Mouse (Mus musculus) forebrain, embryonic 10.5 days (tissue): ENCODE data around the gene Ppp1r13b. TPM values are rescaled to one million over a fixed set of nuclear protein-coding genes. Genes with fewer than 3 reads are reported as not detected.

Experiments used
- DNase-seq: peaks from one replicate; pipeline ENCODE4 v3.0.0-alpha.2; 2017; ENCODE audit warnings: low spot score; ENCODE audit errors: extremely low spot score
- H3K27ac ChIP-seq: fragments of 300-500 bp; sonication (generic); 2 replicates; pipeline ENCODE4 v1.5.1; 2016; ENCODE audit warnings: mild to moderate bottlenecking
- H3K27me3 ChIP-seq: fragments of 300-500 bp; sonication (generic); 2 replicates; pipeline ENCODE4 v1.6.1; 2016; ENCODE audit warnings: mild to moderate bottlenecking; ENCODE audit not compliant: poor library complexity, severe bottlenecking
- H3K36me3 ChIP-seq: fragments of 300-500 bp; sonication (generic); replicated peaks from 2 replicates; pipeline ENCODE4 v1.6.1; 2016; ENCODE audit warnings: mild to moderate bottlenecking, moderate library complexity
- H3K4me1 ChIP-seq: fragments of 300-500 bp; sonication (generic); 2 replicates; pipeline ENCODE4 v1.6.1; 2016
- H3K4me3 ChIP-seq: fragments of 300-500 bp; sonication (generic); 2 replicates; pipeline ENCODE4 v1.5.1; 2016; ENCODE audit warnings: mild to moderate bottlenecking, moderate library complexity
- H3K9me3 ChIP-seq: fragments of 300-500 bp; sonication (generic); 2 replicates; pipeline ENCODE4 v1.6.1; 2016; ENCODE audit warnings: mild to moderate bottlenecking, moderate library complexity
- WGBS: fragments of 180-500 bp; shearing (Covaris S2); methylation state at CpG from one replicate; pipeline ENCODE4 v1.1.7; 2016; 5-methylcytosine and 5-hydroxymethylcytosine counted together
- polyA plus RNA-seq: library from polyadenylated mRNA; unstranded; fragments of >200 nt; fragmentation: Nextera tagmentation; extraction: Ambion mirVana; gene quantifications from 2 replicates; pipeline ENCODE4 v1.2.1, GENCODE M21; 2016

Gene Ppp1r13b
- polyA plus RNA-seq, 1 experiment from 2014 or later: 3.1 TPM

DNA sequence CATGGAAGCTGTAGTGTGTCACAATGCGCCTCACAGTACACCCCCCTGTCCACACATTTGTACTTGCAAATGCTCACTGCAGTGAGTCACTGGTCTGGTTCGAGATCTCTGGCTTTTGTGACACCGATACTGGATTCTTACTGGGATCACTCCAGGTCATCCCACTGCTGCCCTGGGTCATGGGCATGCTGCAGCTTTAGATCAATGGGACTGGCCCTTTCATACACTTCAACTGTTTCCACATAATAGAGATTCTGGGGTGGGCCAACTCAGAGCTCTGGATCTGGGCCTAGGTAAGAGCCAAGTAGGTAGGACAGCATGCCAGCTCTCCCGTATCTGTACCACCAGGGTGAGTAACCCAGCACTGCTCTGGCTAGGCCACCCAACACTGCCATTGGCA is 16.1 kb downstream of the Ppp1r13b start:
- H3K36me3 ChIP-seq: no peaks in the 10 kb centered on the region
- H3K27ac ChIP-seq: no peak overlapping the region
- 85% methylated on average over 4 of the region's 4 CpGs for WGBS

DNA sequence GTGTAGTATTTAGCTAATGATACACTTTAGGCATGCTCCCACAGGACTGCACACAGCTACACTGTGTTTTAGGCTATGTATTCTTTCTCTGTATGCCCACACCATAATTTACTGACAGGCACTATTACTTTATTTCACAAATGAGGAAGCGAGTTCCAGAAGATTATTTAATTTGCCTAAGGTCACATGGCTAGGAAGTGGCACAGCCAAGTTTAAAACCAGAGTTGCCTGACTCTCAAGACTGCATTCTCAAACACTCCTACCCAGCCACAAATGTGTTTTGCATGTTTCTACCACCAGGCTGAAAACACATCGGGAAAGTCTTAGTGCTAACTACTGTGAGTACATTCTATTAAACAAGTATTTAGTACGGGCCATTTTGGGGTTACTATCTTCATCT is 18.7 kb downstream of the Ppp1r13b start:
- no peak overlapping the region for H3K27ac ChIP-seq
- no peaks in the 10 kb centered on the region for H3K27me3 ChIP-seq
- H3K36me3 ChIP-seq: no peaks in the 10 kb centered on the region
- H3K4me3 ChIP-seq: no peak overlapping the region
- DNase-seq: no peak
- 93% methylated on average over 3 of the region's 3 CpGs for WGBS
- no peaks in the 10 kb centered on the region for H3K9me3 ChIP-seq
- H3K4me1 ChIP-seq: no peaks in the 10 kb centered on the region

More for the DNA sequence above, 16.1 kb downstream of the Ppp1r13b start:
- no peaks in the 10 kb centered on the region for H3K9me3 ChIP-seq
- H3K4me1 ChIP-seq: no peaks in the 10 kb centered on the region; the same call in 1 of the 2 replicates
- no peak overlapping the region for H3K4me3 ChIP-seq
- no peak for DNase-seq
- no peaks in the 10 kb centered on the region for H3K27me3 ChIP-seq

DNA sequence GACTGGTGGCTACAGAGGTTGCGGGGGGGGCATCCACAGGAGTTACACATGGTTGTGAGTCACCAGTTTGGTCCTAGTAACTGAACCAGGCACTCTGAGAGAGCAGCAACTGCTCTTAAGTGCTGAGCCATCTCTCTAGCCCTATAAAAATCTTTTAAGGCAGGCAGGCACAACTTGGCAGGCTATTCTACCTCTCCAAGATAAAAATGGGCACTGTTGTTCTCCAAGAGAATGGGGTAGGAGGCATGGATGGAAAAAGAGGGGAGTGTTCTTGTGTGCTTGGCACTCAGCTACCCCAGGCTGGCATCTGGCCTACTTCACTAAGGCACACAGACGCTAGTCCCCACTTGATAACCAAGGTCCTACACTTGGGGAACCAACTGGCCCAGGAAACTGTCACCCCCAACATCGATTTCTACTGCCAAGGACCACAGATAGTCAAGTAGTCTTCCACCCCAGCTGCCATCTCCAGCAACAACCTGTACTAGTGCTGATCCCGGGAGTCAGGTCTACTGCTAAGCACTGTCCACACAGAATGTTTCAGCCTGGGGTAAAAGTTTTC is 19.5 kb downstream of the Ppp1r13b start:
- no peak for DNase-seq
- Histone ChIP-seq H3K27me3 (no peaks in the 10 kb centered on the region), H3K9me3 (no peaks in the 10 kb centered on the region), H3K4me1 (no peaks in the 10 kb centered on the region), H3K27ac (no peak overlapping the region), H3K36me3 (no peaks in the 10 kb centered on the region), H3K4me3 (no peak overlapping the region)
- WGBS: 87% methylated on average over 4 of the region's 4 CpGs

DNA sequence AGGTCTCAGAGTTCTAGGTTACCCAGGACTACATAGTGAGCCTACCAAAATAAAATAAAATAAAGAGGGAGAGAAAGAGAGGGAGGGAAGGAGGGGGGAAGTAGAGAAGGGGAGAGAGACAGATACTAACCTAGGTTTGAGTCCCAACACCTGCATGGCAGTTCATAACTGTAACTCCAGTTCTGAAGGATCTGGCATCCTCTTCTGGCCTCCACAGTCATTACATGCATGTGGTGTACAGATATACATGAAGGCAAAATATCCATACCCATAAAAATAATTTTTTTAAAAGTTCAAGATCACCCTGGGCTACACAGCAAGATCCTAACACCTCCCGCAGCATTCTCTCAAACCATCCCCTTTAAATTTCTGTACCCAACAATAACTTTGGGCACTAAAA is 20.9 kb downstream of the Ppp1r13b start:
- DNase-seq: no peak
- no peaks in the 10 kb centered on the region for H3K27me3 ChIP-seq
- 90% methylated on average over 1 of the region's 1 CpGs for WGBS
- no peak overlapping the region for H3K4me3 ChIP-seq
- no peaks in the 10 kb centered on the region for H3K9me3 ChIP-seq
- no peaks in the 10 kb centered on the region for H3K36me3 ChIP-seq
- no peak overlapping the region for H3K27ac ChIP-seq
- no peaks in the 10 kb centered on the region for H3K4me1 ChIP-seq

DNA sequence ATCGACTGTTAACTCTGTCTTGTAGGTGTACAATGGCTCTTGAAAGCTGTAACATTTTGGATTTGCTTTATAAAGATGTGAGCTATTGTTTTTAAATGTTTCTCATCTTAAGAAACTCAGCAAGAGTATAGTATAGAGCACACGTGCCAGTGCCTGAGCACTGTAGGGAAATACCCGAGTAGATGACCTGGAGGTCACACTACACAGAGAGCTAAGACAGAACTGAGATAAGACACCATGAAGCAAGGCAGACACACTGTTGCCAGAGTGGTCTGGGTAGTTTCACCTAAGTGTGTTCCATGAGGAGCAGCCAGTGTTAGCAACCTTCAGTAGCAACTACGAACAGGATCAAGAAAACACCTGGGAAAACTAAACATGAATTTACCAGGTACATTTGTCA is 25.1 kb downstream of the Ppp1r13b start:
- no peaks in the 10 kb centered on the region for H3K36me3 ChIP-seq
- 80% methylated on average over 4 of the region's 4 CpGs for WGBS
- H3K4me1 ChIP-seq: no peaks in the 10 kb centered on the region
- H3K27me3 ChIP-seq: no peaks in the 10 kb centered on the region
- no peak for DNase-seq
- no peak overlapping the region for H3K27ac ChIP-seq
- H3K4me3 ChIP-seq: no peak overlapping the region
- no peaks in the 10 kb centered on the region for H3K9me3 ChIP-seq

DNA sequence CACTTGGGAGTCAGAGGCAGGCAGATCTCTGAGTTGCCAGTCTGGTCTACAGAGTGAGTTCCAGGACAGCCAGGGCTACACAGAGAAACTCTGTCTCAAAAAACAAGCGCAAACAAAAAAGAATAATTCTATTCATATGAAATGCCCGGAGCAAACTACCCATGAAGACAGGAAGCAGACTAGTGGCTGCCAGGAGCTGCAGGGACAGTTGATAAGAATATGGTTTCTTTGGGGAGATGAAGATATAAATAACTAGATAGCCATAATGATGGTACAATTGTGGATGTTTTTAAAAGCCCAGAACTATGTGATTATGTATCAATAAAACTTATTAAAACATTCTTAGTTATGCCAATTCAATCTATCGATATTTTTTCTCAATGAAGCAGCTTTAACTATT is 25.9 kb downstream of the Ppp1r13b start:
- Histone ChIP-seq H3K4me1 (no peaks in the 10 kb centered on the region), H3K27ac (no peak overlapping the region), H3K36me3 (no peaks in the 10 kb centered on the region), H3K4me3 (no peak overlapping the region), H3K27me3 (no peaks in the 10 kb centered on the region), H3K9me3 (no peaks in the 10 kb centered on the region)
- WGBS: 88% methylated on average over 3 of the region's 3 CpGs
- no peak for DNase-seq

DNA sequence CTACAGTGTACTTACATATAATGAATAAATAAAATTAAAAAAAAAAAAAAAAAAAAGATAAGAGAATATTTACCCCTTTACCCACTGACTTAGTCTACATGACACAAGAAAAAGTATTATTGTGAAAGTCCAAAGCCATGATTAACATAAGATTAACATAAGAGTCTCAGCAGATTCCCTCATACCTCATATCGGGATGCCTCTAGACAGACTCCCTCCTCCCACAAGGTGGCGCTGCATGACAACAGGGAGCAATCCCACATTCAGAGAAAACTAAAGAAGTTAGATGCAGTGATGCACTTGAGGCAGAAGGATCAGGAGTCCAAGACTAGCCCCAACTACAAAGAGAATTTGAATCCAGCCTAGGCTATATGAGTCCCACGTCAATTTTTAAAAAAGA is 29.7 kb downstream of the Ppp1r13b start:
- no peaks in the 10 kb centered on the region for H3K9me3 ChIP-seq
- H3K4me1 ChIP-seq: peaks cover 6% of the 10 kb centered on the region; the same call in 1 of the 2 replicates
- H3K4me3 ChIP-seq: no peak overlapping the region
- H3K27me3 ChIP-seq: no peaks in the 10 kb centered on the region
- H3K27ac ChIP-seq: no peak overlapping the region
- 20% methylated on average over 3 of the region's 3 CpGs for WGBS
- DNase-seq: peak; percentile 76
- H3K36me3 ChIP-seq: no peaks in the 10 kb centered on the region

DNA sequence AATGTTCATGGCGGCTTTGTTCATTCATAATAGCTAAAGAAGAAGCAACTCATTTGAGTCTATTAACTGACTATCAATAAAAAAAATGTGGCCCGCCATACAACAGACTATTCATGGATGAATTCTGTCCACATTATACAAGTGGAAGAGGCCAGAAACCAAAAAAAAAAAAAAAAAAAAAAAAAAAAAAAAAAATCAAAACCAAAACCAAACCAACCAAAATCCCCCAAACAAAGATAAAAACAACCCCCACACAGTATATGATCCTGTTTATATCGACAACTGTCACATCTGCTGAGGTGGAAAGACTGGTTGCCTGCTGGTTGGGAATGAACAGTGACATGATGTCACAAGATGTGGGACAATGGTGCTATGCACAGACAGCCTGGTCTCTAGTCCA is 32.4 kb downstream of the Ppp1r13b start:
- DNase-seq: no peak
- no peaks in the 10 kb centered on the region for H3K27me3 ChIP-seq
- H3K4me1 ChIP-seq: peaks cover 6% of the 10 kb centered on the region; the same call in 1 of the 2 replicates
- H3K27ac ChIP-seq: no peak overlapping the region
- 82% methylated on average over 3 of the region's 3 CpGs for WGBS
- no peaks in the 10 kb centered on the region for H3K9me3 ChIP-seq
- H3K4me3 ChIP-seq: no peak overlapping the region
- H3K36me3 ChIP-seq: no peaks in the 10 kb centered on the region

DNA sequence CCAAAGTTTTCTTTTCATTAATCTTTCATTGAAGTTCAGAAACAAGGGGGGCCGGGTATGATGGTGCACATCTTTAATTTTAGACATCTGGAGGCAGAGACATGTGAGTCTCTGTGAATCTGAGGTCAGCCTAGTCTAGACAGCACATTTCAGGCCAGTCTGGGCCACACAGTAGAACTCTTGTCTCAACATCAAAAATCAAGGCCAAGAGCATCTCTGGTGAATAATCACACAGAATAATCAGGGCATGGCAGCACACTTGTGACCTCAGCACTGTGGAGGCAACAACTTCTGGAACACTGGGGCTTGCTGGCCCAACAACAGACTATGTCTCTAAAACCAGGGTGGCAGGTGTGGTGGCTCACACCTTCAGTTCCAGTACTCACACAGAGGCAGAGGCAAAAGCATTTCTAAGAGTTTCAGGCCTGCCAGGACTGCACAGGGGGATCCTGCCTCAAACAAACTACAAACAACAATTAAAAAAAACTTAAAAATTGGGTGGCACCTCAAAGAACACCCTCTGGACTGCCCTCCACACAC is 33.2 kb downstream of the Ppp1r13b start:
- H3K4me3 ChIP-seq: no peak overlapping the region
- H3K36me3 ChIP-seq: no peaks in the 10 kb centered on the region
- H3K27ac ChIP-seq: no peak overlapping the region
- H3K4me1 ChIP-seq: peaks cover 6% of the 10 kb centered on the region; the same call in 1 of the 2 replicates
- WGBS: 86% methylated on average over 1 of the region's 1 CpGs
- H3K27me3 ChIP-seq: no peaks in the 10 kb centered on the region
- no peak for DNase-seq
- no peaks in the 10 kb centered on the region for H3K9me3 ChIP-seq

DNA sequence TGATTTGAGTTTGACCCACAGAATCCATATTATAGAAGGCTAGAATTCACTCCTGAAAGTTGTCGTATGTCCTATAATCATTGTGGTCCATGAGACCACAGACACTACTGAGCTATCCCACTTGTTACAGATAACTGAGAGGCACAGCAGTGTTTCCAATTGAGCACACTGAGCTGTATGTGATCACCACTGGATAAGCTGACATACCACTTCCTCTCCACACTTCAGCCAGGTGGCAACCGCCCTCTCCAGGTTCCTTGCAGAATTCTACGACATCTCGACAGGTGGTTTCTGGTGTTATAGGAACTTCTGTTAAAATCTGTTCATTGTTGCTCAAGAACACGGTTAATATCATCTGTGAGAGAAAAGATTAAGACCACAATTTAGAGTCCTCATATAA is 35.8 kb downstream of the Ppp1r13b start:
- no peaks in the 10 kb centered on the region for H3K36me3 ChIP-seq
- 93% methylated on average over 5 of the region's 5 CpGs for WGBS
- no peak overlapping the region for H3K4me3 ChIP-seq
- no peaks in the 10 kb centered on the region for H3K9me3 ChIP-seq
- no peak overlapping the region for H3K27ac ChIP-seq
- no peak for DNase-seq
- H3K4me1 ChIP-seq: peaks cover 6% of the 10 kb centered on the region; the same call in 1 of the 2 replicates
- no peaks in the 10 kb centered on the region for H3K27me3 ChIP-seq

DNA sequence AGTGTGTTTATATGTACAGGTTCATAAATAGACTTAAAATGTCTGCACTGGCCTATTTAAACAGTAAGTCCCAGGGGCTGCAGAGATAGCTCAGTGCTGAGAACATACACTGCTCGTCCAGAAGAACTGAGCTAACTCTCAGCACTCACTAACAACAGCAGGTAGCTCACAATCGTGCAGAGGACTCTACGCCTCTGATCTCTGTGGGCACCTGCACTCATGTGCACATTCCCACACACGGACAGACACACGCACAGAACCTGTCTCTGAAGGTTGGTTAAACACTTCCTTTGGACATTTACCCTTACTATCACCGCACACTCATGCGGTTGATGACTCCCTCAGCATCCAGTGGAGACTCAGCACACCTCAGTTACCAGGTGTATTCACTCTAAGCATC is 37.1 kb downstream of the Ppp1r13b start:
- 90% methylated on average over 7 of the region's 7 CpGs for WGBS
- Histone ChIP-seq H3K27ac (no peak overlapping the region), H3K9me3 (no peaks in the 10 kb centered on the region), H3K4me3 (no peak overlapping the region), H3K27me3 (no peaks in the 10 kb centered on the region), H3K4me1 (peaks cover 2% of the 10 kb centered on the region; the same call in 1 of the 2 replicates), H3K36me3 (no peaks in the 10 kb centered on the region)
- no peak for DNase-seq

DNA sequence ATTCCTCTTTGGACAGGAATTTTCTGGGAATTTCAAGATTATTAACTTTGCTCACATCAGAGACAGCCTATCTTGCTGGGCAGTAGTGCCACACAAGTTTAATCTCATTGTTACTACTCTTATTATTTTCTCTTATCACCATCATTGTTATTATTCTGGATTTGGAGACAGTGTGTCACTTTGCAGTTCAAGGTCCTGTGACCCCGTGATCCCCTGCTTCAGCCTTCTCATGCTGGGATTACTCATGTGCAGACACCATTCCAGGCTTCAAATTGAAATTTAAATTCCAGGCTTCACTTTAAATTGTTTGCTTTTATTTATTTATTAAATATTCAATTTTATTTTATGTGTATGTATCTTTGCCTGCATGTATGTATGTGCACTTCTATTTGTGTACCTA is 38.1 kb downstream of the Ppp1r13b start:
- H3K9me3 ChIP-seq: no peaks in the 10 kb centered on the region
- DNase-seq: no peak
- no peaks in the 10 kb centered on the region for H3K27me3 ChIP-seq
- no peak overlapping the region for H3K4me3 ChIP-seq
- H3K36me3 ChIP-seq: no peaks in the 10 kb centered on the region
- H3K27ac ChIP-seq: no peak overlapping the region
- H3K4me1 ChIP-seq: no peaks in the 10 kb centered on the region
- 86% methylated on average over 1 of the region's 1 CpGs for WGBS

DNA sequence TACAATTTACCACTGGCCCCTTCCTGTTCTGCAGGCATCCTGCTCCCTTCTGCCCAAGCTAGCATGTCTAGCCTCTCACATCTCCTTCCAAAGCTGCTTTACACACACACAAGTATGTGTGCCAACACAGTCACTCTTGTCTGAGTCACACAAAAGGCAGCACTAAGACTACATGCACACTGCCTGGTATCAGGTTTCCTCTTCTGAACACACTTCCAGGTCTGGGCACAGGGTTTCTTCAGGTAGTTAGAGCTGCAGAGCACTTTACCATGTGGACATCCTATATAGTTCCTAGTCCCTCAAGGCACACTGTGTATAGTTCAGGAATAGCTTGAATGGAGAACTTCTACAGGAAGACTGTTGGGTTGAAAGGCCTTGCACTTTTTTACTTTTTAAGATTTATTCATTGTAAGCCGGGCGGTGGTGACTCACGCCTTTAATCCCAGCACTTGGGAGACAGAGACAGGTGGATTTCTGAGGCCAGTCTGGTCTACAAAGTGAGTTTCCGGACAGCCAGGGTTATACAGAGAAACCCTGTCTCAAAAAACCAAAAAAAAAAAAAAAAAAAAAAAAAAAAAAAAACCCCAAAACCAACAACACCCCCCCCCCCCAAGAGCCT is 43.6 kb downstream of the Ppp1r13b start:
- no peaks in the 10 kb centered on the region for H3K27me3 ChIP-seq
- H3K9me3 ChIP-seq: no peaks in the 10 kb centered on the region
- H3K27ac ChIP-seq: no peak overlapping the region
- no peaks in the 10 kb centered on the region for H3K36me3 ChIP-seq
- no peaks in the 10 kb centered on the region for H3K4me1 ChIP-seq
- no peak overlapping the region for H3K4me3 ChIP-seq
- 88% methylated on average over 4 of the region's 4 CpGs for WGBS
- DNase-seq: no peak
